Mouse (Mus musculus) mouse trophoblast stem cell (cell line): ENCODE measurements around the gene Snx10.
"Not testable (repeated sequence)": the region's sequence is repeated elsewhere in the genome, so short reads cannot be mapped to it uniquely, and the experiment has no call there.

Experiments
- in situ Hi-C, 2 experiments: fragments of 300-500 bp; cut with MseI, MboI; formaldehyde crosslinking; loops; 2 replicates in 1 of 2; 3 replicates in 1 of 2; pipeline ENCODE4 v1.15.1; 2025

Gene Snx10

GRCm38 (mm10) chr6:51523807-51524320, at the start of gene Snx10:
Snx10 (plus strand) TSS chr6:51523901.
- in situ Hi-C loops: no loop called here

GRCm38 (mm10) chr6:51479136-51479731, 44.5 kb upstream of the Snx10 start:
- in situ Hi-C loops: no loop called here

- in situ Hi-C loops: no loop called here
Measured at GRCm38 (mm10) chr6:51481548-51481947, 42.2 kb upstream of the Snx10 start.

- in situ Hi-C loops: no loop called here
Measured at GRCm38 (mm10) chr6:51483861-51484260, 39.8 kb upstream of the Snx10 start.

- in situ Hi-C loops: not testable (repeated sequence)
Measured at GRCm38 (mm10) chr6:51484556-51484955, 39.1 kb upstream of the Snx10 start.

- in situ Hi-C loops: no loop called here
Measured at GRCm38 (mm10) chr6:51485646-51486045, 38.1 kb upstream of the Snx10 start.

- in situ Hi-C loops: no loop called here
Measured at GRCm38 (mm10) chr6:51486076-51486710, 37.5 kb upstream of the Snx10 start.

- in situ Hi-C loops: no loop called here
Measured at GRCm38 (mm10) chr6:51486731-51487130, 37.0 kb upstream of the Snx10 start.

GRCm38 (mm10) chr6:51489787-51490186, 33.9 kb upstream of the Snx10 start:
- in situ Hi-C loops: no loop called here

GRCm38 (mm10) chr6:51497321-51498111, 26.2 kb upstream of the Snx10 start:
- in situ Hi-C loops: no loop called here

GRCm38 (mm10) chr6:51505671-51506070, 18.0 kb upstream of the Snx10 start:
- in situ Hi-C loops: loop anchor here in 1 of 2 experiments (5.0 kb wide), 1 partner anchor 72 kb away; no protein-coding TSS in a partner anchor

GRCm38 (mm10) chr6:51507556-51507955, 16.1 kb upstream of the Snx10 start:
- in situ Hi-C loops: loop anchor here in 1 of 2 experiments (5.0 kb wide), 1 partner anchor 70 kb away; no protein-coding TSS in a partner anchor

GRCm38 (mm10) chr6:51508750-51509648, 14.7 kb upstream of the Snx10 start:
- in situ Hi-C loops: loop anchor here in 1 of 2 experiments (5.0 kb wide), 1 partner anchor 68 kb away; no protein-coding TSS in a partner anchor

- in situ Hi-C loops: loop anchor here in 1 of 2 experiments (5.0 kb wide), 1 partner anchor 67 kb away; no protein-coding TSS in a partner anchor
Measured at GRCm38 (mm10) chr6:51510094-51510493, 13.6 kb upstream of the Snx10 start.

- in situ Hi-C loops: loop anchor here in 1 of 2 experiments (5.0 kb wide), 1 partner anchor 66 kb away; no protein-coding TSS in a partner anchor
Measured at GRCm38 (mm10) chr6:51510946-51511345, 12.8 kb upstream of the Snx10 start.

GRCm38 (mm10) chr6:51513745-51514144, 10.0 kb upstream of the Snx10 start:
- in situ Hi-C loops: loop anchor here in 1 of 2 experiments (5.0 kb wide), 1 partner anchor 64 kb away; no protein-coding TSS in a partner anchor

- in situ Hi-C loops: loop anchor here in 1 of 2 experiments (5.0 kb wide), 1 partner anchor 62 kb away; no protein-coding TSS in a partner anchor
Measured at GRCm38 (mm10) chr6:51514860-51515259, 8.8 kb upstream of the Snx10 start.

GRCm38 (mm10) chr6:51523310-51523709, 391 bp upstream of the Snx10 start:
- in situ Hi-C loops: no loop called here

- in situ Hi-C loops: no loop called here
Measured at GRCm38 (mm10) chr6:51524321-51524931, 725 bp downstream of the Snx10 start.

- in situ Hi-C loops: no loop called here
Measured at GRCm38 (mm10) chr6:51525001-51525400, 1.3 kb downstream of the Snx10 start.
